In the genomic region with DNA sequence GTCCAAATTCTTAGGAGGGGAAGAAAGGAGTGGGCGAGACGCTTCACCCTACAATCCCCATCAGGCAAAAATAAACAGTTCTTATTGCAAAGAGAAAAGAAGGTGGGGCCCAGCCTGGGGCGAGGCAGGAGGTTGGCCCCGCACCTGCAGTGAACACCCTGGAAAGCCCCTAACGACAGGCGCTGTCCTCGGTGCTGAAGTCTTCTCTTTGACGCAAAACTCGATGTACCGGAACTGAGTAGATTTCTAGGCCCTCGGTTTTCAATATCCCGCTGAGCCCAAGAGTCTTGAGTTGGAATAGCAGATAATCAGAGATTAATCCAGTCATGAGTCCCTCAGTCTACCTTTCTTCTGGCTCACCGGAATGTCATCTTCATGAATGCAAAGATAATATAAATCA, we compare ENCODE assay signal across 10 mouse cellular contexts. TPM values are rescaled to one million over a fixed set of nuclear protein-coding genes. Genes with fewer than 3 reads are reported as not detected.
A peak's percentile ranks its signal among the peaks of the same experiment; 100 is the strongest.
DNase-seq lines count a peak whose midpoint lies in the region; ATAC-seq lines count a peak whose summit lies in the region.
"Had no signal": no experiment of that assay in that cellular context is flagged by ENCODE, and none has a peak within 500 bp of the region (broad histone marks: within the 10 kb centered on the region; RNA-seq: fewer than 3 reads in every experiment).

No protein-coding gene starts in this region.

- WGBS in forebrain, embryonic 15.5 days = 2% methylated on average over 13 of the region's 13 CpGs
- WGBS in midbrain, embryonic 15.5 days = 1% methylated on average over 13 of the region's 13 CpGs
- under 1% methylated on average over 13 of the region's 13 CpGs for WGBS in stomach, embryonic 15.5 days

- H3K9me3 ChIP-seq in forebrain, embryonic 15.5 days = no peaks in the 10 kb centered on the region
- H3K9me3 ChIP-seq in midbrain, embryonic 15.5 days = no peaks in the 10 kb centered on the region
- no peaks in the 10 kb centered on the region for H3K9me3 ChIP-seq in stomach, embryonic 15.5 days
- H3K9me3 ChIP-seq: heart, embryonic 13.5 days had no signal

- H3K27me3 ChIP-seq in forebrain, embryonic 15.5 days = peaks cover 37% of the 10 kb centered on the region
- H3K27me3 ChIP-seq in midbrain, embryonic 15.5 days (replicated peaks) = peaks cover 19% of the 10 kb centered on the region
- peaks cover 60% of the 10 kb centered on the region for H3K27me3 ChIP-seq in stomach, embryonic 15.5 days (replicated peaks)

- ATAC-seq in forebrain, embryonic 15.5 days (replicated peaks) = no peak
- no peak for ATAC-seq in midbrain, embryonic 15.5 days (replicated peaks)
- no peak for ATAC-seq in stomach, embryonic 15.5 days (ENCODE audit: insufficient read depth, low FRiP score, low read depth)

- H3K9ac ChIP-seq in forebrain, embryonic 15.5 days (replicated peaks) = peak overlapping the region; percentile 20; the same call in 1 of the 2 replicates
- no peak overlapping the region for H3K9ac ChIP-seq in midbrain, embryonic 15.5 days
- no peak overlapping the region for H3K9ac ChIP-seq in stomach, embryonic 15.5 days
- H3K9ac ChIP-seq: heart, embryonic 13.5 days had no signal

- H3K4me2 ChIP-seq in forebrain, embryonic 15.5 days (replicated peaks) = peak overlapping the region; percentile 65
- peak overlapping the region; percentile 55 for H3K4me2 ChIP-seq in midbrain, embryonic 15.5 days
- peak overlapping the region; percentile 17; the same call in 1 of the 2 replicates for H3K4me2 ChIP-seq in stomach, embryonic 15.5 days
- H3K4me2 ChIP-seq: heart, embryonic 13.5 days had no signal

- H3K36me3 ChIP-seq in forebrain, embryonic 15.5 days = no peaks in the 10 kb centered on the region
- H3K36me3 ChIP-seq in midbrain, embryonic 15.5 days (replicated peaks) = no peaks in the 10 kb centered on the region
- no peaks in the 10 kb centered on the region for H3K36me3 ChIP-seq in stomach, embryonic 15.5 days
- H3K36me3 ChIP-seq: heart, embryonic 13.5 days had no signal

- peak overlapping the region; percentile 93 for H3K27ac ChIP-seq in forebrain, embryonic 15.5 days (replicated peaks)
- peak overlapping the region; percentile 91 for H3K27ac ChIP-seq in midbrain, embryonic 15.5 days
- no peak overlapping the region for H3K27ac ChIP-seq in stomach, embryonic 15.5 days
- H3K27ac ChIP-seq: heart, embryonic 13.5 days had no signal

- H3K4me1 ChIP-seq in forebrain, embryonic 15.5 days = peaks cover 46% of the 10 kb centered on the region
- peaks cover 17% of the 10 kb centered on the region for H3K4me1 ChIP-seq in midbrain, embryonic 15.5 days
- peaks cover 12% of the 10 kb centered on the region; the same call in 1 of the 2 replicates for H3K4me1 ChIP-seq in stomach, embryonic 15.5 days

- H3K4me3 ChIP-seq in forebrain, embryonic 15.5 days = peak overlapping the region; percentile 24
- peak overlapping the region; percentile 32 for H3K4me3 ChIP-seq in midbrain, embryonic 15.5 days
- no peak overlapping the region for H3K4me3 ChIP-seq in stomach, embryonic 15.5 days (replicated peaks)
- H3K4me3 ChIP-seq: heart, embryonic 13.5 days had no signal

- peak; percentile 25 to 33 for DNase-seq in cerebellum, postnatal 14 days
- DNase-seq in cerebellum, adult 9-11 months = no peak
- DNase-seq in T-cell, adult 2 months (ENCODE audit: low spot score) = peak; percentile 62
- peak; percentile 73 to 81 for DNase-seq in kidney, postnatal 25 days
- no peak for DNase-seq in cerebellum, postnatal 25 days

RNA-seq across cellular contexts. Expression of a gene that starts 6.6 kb away (rescaled TPM):
- polyA plus RNA-seq in forebrain, embryonic 15.5 days (2015; fragmentation: Nextera tagmentation; extraction: Ambion mirVana) = 70.9 and 71.1 TPM in 2 replicates
- polyA plus RNA-seq in midbrain, embryonic 15.5 days (2015; fragmentation: Nextera tagmentation; extraction: Ambion mirVana) = 112 and 128 TPM in 2 replicates
- 0.14 and 0.46 TPM in 2 replicates for polyA plus RNA-seq in stomach, embryonic 15.5 days (2015; fragmentation: Nextera tagmentation; extraction: Ambion mirVana)
- polyA plus RNA-seq: C2C12 had no signal

RNA-seq across cellular contexts. Expression of a gene that starts 50.9 kb away (rescaled TPM):
- polyA plus RNA-seq in forebrain, embryonic 15.5 days (2015; fragmentation: Nextera tagmentation; extraction: Ambion mirVana) = 2.0 and 2.4 TPM in 2 replicates
- 2.8 TPM in 2 replicates for polyA plus RNA-seq in midbrain, embryonic 15.5 days (2015; fragmentation: Nextera tagmentation; extraction: Ambion mirVana)
- 1.5 and 2.2 TPM in 2 replicates for polyA plus RNA-seq in stomach, embryonic 15.5 days (2015; fragmentation: Nextera tagmentation; extraction: Ambion mirVana)

Comparison
In these comparisons a context has a peak if more than half of its experiments do, and no peak if none do; other contexts are left out.
1. DNase-seq: peak in cerebellum, postnatal 14 days (2 of 2), T-cell, adult 2 months (single experiment) and kidney, postnatal 25 days (2 of 2); none in cerebellum, adult 9-11 months (single experiment) and cerebellum, postnatal 25 days (0 of 2).
2. RNA of a gene that starts 6.6 kb away (polyA plus RNA-seq): 112 to 128 TPM in midbrain, embryonic 15.5 days and 70.9 to 71.1 TPM in forebrain, embryonic 15.5 days; 0.14 to 0.46 TPM in stomach, embryonic 15.5 days; every median in the first group is over 10 times any median in the second.
3. Peak in every context shown above with its lines, with median percentiles within 50 percentile points of each other: H3K4me2 ChIP-seq.